Mouse (Mus musculus) telencephalon, adult 2 months (tissue): ENCODE results near the gene C2cd2.

Experiments
- DNase-seq: peaks from one replicate; pipeline ENCODE4 v3.0.0-alpha.2; 2011; ENCODE audit warnings: low read depth, low spot score

C2cd2 gene

DNA sequence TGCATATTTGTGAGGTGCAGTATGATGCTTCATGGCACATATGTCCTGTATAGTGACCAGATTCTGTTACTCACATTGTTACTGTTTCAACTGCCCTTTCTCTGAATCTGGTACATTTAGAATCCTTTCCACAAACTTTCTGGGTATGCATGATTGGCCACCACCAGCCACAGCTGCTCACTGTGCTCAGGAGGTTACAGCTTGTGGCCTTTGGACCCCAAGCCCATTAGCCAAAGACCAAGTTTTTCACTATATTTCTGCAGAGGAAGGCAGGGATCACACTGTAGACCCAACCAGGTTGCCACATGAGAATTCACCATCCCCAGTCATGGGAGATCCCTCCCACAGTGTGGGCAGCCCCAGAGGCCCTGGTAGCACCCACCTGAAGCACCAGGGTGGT is 79.5 kb downstream of the C2cd2 start:
- DNase-seq: no peak

DNA sequence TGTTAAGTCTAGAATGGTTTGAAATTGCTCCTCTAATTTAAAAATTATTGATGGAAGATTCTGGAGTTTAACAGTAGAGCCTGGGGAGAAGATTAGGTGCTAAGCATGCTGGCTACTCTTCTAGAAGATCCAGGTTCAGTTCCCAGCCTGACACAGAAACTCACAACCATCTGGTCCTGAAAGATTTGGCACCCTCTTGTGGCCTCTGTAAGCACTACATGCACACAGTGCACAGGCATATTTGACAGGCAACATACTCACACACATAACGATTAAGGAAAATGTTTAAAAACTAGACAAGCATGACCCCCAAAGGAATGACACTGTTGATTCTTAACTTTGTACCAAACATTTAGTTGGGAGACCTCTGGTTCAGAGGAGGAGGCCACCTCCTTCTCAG is 83.3 kb downstream of the C2cd2 start:
- DNase-seq: no peak

DNA sequence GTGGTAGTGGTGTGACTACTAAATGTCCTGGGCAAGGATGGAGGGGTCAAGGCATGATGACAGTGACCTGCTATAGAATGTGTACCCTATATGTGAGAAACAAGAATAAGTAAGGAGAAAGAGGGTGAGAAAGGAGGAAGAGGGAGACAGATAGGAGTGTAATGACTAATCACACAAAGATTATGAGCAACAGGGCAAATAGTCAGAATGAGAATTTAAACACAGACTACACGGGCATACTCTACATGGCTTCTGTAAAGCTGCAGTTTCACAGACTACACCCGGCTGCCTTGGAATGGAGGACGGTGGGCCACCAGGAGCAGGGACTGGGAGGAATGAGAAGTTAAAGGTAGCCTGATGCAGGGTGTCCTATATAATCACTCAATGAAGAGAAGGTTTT is 84.9 kb downstream of the C2cd2 start:
- no peak for DNase-seq

DNA sequence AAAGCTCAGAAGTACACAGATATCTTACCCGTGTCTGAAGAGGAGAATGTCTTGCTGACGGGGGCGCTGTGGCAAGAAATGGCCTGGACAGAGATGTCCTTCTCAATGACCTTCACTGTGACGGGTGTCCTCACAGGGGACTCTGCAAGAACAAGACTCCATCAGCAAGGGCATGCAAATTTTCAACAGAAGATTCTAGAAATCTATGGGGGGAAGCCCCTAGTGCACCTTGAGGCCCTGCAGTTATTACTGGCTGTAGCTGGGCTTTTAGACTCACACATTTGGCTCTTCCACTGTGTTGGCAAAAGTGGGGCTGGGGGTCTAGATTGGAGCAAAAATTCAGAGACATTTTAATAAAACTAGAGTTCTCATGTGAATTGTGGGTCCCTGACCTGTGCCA is 87.3 kb downstream of the C2cd2 start:
- DNase-seq: no peak

DNA sequence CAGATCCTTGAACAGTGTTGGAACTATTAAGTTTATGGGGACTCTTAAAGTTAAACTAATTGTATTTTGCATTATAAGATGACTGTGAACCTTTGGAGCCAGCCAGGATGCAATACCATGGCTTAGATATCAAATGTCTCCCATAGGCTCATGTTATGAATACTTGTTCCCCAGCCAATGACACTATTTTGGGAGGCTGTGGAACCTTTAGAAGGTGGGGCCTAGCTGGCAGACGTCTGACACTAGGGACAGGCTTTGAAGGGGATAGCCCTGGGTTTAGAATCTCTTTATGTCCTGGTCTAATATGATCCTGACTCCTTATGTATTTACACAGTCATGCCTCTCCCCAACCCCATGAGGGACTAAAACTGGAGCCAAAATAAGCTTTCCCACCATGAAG is 88.0 kb downstream of the C2cd2 start:
- no peak for DNase-seq

DNA sequence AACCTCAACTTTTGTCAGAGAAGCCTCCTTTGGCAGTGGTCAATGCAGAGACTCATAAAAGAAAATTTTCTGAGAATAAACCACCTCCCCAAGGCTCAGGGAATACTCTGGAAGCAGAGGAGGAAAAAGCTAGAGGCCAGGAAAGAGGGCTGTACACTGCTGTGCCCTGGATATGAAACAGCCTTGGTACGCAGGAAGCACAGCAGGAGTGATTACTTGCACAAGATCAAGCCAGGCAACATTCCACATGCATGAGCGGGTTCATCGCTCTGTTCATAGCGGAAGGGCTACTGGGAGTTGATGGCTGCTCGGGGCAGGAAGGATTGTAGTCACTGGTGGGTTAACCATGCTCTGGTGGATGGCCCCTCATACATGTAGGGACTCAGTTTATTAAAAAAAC is 89.7 kb downstream of the C2cd2 start:
- DNase-seq: no peak

DNA sequence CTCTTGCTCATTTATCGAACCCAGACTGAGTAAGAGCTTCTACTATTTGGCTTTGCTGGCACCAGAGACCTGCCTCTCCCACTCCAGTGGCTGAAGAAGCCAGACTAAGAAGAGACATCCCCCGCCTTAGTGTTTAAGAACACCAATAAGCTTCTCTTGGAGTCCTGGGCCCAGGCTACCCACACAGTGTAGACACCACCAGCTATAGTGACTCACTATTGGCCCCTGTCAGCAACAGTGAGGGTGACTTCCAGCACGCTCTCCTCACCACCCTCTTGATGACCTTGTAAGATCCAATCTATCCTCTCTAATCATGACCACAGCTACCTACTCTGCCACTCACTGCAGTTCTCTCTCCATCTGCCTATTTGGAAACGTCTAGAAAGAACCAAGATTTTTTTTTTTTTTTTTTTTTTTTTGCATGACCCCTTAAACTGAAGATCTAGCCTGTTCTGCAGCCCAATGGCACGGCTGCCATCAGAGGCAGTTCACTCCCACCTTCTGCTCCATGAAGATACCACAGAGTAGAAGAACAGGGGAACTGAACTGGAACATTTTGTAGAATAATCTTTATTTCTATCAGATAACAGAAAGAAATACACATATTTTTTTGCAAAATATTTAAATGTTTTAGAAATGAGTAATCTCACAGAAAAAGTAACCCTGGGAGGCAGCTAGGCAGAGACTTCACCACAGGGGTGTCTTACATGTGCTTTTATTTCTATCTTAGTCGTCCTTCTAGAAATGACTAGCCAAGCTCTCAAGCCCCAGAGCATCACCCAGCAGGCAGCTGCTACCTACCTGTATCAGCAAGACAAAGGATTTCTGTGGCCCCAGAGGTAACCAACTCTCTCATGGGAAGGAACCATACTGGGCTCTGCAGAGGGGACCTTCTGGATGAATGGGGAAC is 93.0 kb downstream of the C2cd2 start:
- DNase-seq: no peak

DNA sequence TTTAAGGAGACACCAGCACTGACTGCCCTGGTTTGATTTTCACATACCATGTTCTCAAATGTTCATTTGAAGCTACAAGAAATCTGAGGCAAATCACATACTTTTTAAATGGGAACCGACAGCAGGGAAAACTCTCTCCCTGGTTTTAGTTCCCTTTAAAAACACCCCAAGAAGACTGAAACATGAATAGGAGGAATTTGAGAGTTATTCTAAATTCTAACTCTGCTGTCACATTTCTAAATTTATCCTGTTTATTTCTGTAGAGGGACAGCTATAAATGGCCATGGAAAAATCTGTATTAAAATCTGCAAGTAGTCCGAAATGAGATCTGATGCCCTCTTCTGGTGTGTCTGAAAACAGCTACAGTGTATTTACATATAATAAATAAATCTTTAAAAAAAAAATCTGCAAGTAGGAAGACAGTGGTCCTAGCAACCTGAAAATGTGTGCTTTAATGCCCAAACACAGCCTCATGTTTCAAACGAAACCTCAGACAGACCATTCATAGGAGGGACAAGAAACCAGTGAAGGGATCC is 98.4 kb downstream of the C2cd2 start:
- peak; percentile 58 for DNase-seq

DNA sequence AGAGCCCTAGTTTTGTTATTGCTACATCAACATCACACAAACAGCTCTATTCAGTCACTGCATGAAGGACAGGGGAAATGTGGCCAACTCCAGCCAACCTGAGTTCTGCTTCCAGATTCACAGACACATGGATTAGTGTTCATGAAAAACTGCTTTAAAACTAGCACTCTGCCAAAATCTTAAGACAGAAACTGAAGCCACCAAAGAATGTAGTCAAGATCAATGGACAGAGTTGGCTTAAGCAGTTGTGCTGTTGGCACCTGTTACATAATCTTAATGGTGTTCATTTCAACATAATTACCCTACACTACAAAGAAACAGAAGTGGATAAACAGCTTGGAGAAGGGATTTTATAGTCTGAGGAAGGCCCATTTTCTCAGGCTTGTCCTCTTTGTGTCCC is 106.3 kb downstream of the C2cd2 start:
- DNase-seq: no peak

DNA sequence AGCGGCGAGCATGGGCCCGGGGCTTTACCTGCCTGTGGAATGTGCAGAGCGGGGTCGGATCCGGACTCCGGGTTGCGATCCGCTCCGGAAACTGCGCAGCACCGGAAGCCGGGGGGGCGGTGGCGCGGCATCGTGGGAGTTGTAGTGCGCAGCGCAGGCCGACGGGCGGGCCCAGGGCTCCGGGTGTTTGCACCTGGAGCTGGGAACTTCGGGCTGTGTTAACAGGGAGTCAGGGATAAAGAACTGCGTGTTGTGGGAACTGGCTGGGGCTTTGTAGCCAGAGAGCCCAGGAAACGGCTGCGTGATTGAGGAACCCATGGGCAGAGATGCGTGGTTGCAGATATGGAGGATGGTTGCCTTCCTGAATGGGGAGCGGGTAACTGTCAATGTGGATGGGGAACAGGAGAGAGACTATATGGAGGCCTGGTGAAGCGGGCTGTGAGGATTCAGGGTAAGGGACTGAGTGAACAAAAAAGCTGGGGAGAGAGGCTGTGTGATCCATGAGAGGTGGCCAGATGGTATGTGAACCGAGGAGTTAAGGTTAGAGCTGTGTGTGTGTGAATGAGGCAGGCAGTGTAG is 110.6 kb downstream of the C2cd2 start, which contains the start of gene Prdm15:
TSS of gene Prdm15 (minus strand) at position 110 of the 579 bp plus-strand sequence.
- peak; percentile 74 for DNase-seq

DNA sequence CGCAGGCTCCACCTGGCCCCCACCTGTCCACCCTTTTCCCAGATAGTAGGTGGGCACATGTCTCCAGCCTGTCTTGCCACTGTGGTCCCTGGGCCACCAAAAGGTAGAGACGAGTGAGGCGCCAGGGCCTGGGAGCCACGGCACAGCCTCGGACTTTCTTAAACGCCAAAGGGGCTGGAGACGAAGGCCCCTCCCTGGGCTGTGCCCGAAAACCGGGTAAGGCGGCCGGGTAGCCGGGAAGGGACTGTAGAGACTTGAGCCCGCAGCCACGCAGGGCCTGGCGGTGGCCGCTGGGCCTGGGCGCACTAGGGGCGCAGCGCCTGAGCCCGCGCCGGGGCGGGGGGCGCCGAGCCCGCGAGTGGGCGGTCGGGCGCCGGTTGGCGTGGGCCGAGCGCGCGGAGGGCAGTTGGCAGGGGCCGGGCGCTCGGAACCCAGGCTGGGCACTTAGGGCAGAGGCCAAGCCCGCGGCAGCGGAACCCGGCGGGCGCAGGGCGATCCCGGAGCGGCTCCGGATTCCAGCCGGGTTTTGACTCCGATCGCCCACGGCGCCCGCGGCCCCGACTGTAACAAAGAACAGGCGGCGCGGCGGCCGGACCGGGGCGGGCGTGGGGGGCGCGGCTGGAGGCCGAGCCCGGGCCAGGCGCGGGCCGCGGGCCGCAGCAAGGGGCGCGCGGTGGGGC is 111.2 kb downstream of the C2cd2 start:
- peak; percentile 62 for DNase-seq

DNA sequence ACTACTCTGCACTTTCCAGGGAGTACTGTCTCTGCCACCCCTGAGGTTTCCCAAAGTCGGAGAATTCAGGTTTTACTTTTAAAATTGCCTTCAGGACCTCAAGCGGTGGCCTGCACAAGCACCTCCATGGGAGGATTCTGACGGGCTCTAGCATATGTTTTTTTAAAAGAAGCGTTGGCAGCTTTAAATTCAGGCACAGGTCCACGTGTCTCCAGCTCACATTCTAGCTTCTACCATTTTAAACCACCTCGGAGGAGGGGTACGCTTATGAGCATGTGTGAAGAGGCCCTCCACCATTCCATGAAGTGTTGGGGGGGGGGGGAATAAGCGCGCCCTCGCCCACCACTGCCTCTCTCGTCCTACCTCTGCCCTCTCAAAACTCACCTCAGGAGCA is 111.7 kb downstream of the C2cd2 start:
- DNase-seq: peak; percentile 78

DNA sequence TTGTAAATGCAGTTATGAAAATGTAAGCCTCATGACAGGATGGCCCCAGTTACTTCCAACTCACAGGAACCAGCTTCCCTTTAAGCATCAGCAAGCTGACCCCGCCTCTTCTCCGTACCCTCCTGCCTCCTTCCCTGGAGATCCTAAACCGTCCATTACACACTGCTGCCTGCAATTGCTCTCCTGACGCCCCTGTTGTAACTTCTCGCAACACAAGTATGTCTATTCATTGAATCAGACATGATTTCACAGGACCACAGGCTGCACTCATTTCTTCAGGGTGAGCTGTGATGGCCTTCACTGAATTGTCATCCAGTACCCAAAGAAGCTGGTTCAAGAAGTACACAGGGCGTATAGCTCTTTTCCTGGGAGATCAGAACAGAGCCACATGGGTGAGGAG is 113.6 kb downstream of the C2cd2 start:
- DNase-seq: no peak

DNA sequence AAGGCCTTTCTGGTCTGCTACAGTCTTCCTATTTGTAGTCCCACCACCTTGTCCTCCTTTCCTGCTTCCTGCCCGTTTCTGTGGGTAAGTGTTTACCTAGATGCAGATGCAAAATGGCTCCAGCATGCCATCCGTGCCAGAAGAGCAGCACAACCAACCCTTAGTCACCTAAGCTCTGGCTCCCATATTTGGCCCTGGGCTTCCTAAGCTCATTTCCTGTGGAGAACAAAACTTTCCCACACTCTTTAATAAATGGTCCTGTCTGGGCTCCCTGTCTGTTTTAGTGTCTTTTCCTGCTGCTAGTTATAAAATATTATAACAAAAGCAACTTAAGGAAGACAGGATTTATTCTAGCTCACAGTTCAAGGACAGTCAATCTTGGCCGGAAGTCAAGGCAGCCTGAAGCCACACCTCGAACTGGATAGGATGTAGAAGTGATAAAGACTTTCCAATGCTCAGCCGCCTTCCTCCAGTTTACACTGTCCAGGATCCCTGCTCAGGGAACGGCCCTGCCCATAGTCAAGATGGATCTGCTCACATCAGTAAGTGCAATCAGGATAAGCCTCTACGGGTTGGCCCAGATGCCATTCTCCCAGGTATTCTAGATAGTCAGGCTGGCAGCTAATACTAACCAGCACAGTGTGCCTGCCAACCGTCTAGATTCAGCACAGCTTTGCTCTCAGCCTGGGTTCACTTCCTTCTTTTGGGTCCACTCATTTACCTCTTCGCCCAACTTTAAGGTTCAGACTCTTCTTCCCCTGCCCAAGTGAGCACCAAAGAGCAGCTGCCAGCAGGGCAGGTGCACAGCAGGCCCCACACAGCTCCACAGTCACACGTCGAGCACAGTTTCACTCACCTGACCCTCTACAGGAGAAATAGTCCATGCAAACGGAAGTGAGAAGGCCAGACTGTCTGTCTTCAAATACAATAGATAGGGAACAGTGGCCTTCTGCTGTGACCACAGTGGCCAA is 117.1 kb downstream of the C2cd2 start:
- no peak for DNase-seq

DNA sequence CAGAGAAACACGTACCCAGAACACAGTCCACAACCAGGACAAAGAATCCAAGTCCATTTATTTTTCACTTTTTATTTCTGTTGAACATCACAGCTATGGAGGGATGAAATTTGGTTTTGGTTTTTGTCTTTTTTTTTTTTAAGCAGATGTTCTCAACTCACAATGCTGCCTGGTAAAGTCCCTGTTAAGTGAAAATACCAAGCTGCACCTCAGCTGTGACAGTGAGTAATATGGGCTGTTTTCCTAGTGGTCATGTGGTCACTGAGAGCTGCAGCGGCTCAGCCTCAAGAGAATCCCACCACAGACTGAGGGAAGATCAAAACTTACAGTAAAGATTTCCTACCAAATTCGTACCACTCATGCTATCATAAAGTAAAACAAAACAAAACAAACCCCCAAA is 130.2 kb downstream of the C2cd2 start:
- no peak for DNase-seq

DNA sequence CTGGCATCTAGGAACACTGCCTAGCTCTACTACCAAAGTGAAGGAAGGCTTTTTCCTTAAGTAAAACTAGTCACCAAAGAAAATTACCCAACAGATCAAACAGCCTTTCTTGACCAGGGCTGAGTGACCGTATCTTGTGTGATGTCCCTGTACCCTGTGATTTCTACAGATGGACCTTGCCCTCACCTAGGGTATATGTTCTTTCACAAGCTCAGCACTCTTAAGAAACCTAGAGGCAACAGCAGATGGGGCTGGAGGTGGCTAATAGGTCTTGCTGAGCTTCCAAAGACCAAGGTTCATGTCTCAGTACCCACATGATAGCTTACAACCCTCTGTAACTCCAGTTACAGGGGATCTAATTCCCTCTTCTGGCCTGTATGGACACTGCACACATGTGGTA is 134.2 kb downstream of the C2cd2 start:
- DNase-seq: no peak

DNA sequence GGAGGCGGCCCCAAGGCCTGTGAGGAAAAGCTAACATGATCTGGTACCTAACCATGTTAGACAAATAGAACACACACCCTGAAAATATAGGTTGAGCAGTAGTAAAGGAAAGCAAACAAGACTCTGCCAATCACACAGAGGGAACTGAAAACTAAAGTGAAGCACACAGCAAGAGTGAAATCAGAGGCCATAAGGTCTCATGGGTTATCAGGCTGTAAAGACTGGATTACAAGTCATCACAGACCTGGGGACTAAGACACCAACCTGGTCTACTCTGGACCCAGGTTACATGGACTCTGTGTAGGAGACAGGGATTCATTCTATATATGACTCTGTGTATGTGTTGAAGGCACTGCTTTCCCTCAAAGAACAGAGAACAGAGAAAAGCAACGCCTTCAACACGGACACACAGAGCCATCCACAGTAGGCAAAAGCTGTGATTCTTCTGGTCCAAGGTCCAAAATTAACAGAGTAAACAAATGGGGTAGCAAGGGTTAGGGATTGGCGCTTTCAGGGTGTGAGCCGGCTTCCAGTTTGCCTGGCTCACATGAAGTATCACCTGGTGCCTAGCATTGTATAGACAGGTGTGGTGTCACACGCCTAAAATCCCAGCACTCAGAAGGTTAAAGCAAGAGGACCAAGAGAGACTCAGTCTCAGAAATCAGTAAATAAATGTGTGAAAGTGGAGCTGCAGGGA is 138.9 kb downstream of the C2cd2 start:
- DNase-seq: no peak

DNA sequence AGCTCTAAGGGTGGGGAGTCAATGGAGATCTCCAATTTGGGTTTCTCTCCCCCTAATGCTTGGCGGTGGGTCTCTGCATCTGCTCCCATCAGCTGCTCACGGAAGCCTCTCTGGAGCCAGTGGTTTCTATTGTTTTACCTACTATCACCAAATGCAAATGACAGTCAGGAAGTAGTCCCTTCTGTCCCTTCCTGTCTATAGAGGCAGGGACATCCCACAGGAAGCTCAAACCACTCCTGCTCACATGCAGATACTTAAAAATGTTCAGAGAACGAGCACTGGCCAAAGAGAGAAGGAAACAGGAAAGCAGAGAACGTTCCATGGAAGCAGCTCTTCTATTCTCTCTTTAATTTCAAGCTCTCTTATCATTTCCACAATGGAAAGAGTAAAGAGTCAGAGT is 142.9 kb downstream of the C2cd2 start:
- no peak for DNase-seq

DNA sequence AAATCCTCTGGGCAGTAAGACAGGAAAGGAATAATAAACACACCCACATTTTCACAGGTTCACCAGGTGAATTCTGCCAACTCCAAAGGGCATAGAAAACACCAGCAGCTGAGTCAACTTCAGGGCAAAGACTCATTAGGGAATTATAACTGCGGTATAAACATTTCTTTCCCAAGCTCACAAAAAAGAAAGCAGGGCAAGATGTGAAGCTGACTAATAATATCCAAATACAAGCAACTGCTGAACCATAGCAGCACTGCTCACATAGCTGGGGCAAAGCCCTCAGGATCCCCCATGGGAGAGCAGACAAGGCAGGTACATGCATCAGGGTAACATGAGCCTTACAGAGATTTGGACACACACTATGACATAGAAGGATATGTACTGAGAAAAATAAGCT is 145.0 kb downstream of the C2cd2 start:
- no peak for DNase-seq

DNA sequence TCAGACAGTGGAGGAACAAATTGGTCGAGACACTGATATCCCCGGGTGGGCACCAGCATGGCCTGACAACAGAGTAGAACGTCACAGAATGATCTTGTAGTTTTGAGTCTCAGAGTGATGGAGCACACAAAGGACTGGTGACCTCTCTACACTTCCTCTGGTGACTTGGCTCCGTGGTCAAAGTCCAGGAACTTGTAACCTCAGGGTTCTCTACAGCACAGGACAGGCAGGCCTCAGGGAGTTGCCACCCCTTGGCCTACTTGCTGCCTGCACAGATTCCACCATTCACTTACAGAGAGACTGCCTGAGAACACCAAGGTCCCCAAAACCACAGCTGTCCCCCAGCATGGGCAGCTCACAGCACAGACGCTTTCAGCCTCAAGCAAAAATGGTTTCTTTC is 147.1 kb downstream of the C2cd2 start:
- no peak for DNase-seq

DNA sequence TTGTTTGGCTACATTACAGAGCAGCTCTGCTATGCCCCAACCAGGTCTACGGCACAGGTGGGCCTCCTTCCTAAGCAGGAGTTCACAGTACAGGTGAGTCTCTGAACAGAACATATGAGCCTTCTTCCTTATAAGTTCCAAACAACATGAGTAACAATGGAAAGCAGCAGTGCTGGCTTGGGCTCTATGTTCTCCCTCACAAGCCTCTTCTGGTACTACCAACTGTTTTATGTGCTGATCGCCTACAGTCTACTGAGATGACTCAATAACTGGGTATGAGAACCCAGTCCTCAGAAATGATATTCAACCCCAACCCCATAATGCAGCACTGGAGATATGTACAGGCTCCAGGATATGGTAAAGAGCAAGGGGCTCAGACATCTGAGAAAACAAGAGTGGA is 148.3 kb downstream of the C2cd2 start:
- DNase-seq: no peak
